ENCODE assay signal across 9 mouse cellular contexts in the genomic region with DNA sequence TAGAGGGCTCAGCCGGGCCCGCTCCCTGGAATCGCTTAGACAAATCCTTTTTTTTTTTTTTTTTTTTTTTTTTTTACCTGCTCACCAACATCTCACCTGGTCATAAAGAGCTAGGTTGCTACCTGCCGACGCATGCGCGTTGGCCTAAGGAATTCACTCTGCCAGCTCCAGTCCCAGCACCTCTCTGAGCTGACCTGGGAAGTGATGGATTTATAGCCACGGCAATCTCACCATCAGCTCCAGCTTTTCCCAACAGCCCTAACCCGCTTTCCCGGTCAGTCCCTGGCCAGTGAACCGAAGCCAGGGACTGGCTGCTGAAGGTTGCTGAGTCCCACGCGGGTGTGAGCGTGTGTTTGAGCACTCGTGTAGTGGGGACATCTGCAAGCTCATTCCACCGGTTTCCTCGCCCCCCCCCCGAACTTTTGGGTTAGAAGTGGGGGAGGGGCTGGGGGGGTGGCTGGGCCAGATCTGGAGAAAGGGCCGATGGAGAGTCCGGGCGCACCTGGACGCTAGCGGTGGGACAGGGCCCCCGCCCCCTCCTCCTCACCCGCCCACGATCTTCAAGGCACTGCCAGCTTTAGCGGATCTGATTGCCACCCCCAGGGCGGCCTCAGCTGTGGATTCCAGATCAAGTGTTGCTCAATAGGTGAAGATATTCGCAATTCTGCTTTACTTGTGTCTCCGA. TPM values are rescaled to one million over a fixed set of nuclear protein-coding genes. Genes with fewer than 3 reads are reported as not detected.
A peak's percentile ranks its signal among the peaks of the same experiment; 100 is the strongest.
DNase-seq lines count a peak whose midpoint lies in the region; ATAC-seq and TF ChIP-seq lines count a peak whose summit lies in the region.
"Had no signal": no experiment of that assay in that cellular context is flagged by ENCODE, and none has a peak within 500 bp of the region (broad histone marks: within the 10 kb centered on the region; RNA-seq: fewer than 3 reads in every experiment).

Tfap2a (minus strand) TSS at position 181 of the 685 bp plus-strand sequence.

- intact Hi-C loops in left cerebral cortex, postnatal 4 days (cut with DNase I) = no loop called here

- peaks cover 98% of the 10 kb centered on the region for H3K27me3 ChIP-seq in embryonic facial prominence, embryonic 13.5 days
- peaks cover 99% of the 10 kb centered on the region for H3K27me3 ChIP-seq in kidney, embryonic 15.5 days
- H3K27me3 ChIP-seq in midbrain, postnatal 0 days (ENCODE audit: insufficient read depth, low read length) = peaks cover 92% of the 10 kb centered on the region

- H3K4me2 ChIP-seq in embryonic facial prominence, embryonic 13.5 days = peak within 1 kb of the TSS; percentile 67
- peak within 1 kb of the TSS; percentile 74 for H3K4me2 ChIP-seq in kidney, embryonic 15.5 days
- peak within 1 kb of the TSS; percentile 18 for H3K4me2 ChIP-seq in midbrain, postnatal 0 days (ENCODE audit: low read depth, low read length, poor library complexity, severe bottlenecking)

- H3K9me3 ChIP-seq in embryonic facial prominence, embryonic 13.5 days = no peaks in the 10 kb centered on the region
- no peaks in the 10 kb centered on the region for H3K9me3 ChIP-seq in kidney, embryonic 15.5 days (replicated peaks)
- no peaks in the 10 kb centered on the region for H3K9me3 ChIP-seq in midbrain, postnatal 0 days (ENCODE audit: low read length)

- peak within 1 kb of the TSS; percentile 40 for H3K4me3 ChIP-seq in embryonic facial prominence, embryonic 13.5 days
- H3K4me3 ChIP-seq in kidney, embryonic 15.5 days (replicated peaks) = peak within 1 kb of the TSS; percentile 37
- H3K4me3 ChIP-seq in midbrain, postnatal 0 days (ENCODE audit: low read depth, low read length) = peak within 1 kb of the TSS; percentile 2; the same call in 1 of the 2 replicates

- WGBS in embryonic facial prominence, embryonic 13.5 days = under 1% methylated on average over 30 of the region's 30 CpGs
- 1% methylated on average over 30 of the region's 30 CpGs for WGBS in kidney, embryonic 15.5 days
- WGBS in midbrain, postnatal 0 days = under 1% methylated on average over 30 of the region's 30 CpGs

- H3K4me1 ChIP-seq in embryonic facial prominence, embryonic 13.5 days = peaks cover 44% of the 10 kb centered on the region
- peaks cover 44% of the 10 kb centered on the region for H3K4me1 ChIP-seq in kidney, embryonic 15.5 days
- H3K4me1 ChIP-seq in midbrain, postnatal 0 days (ENCODE audit: insufficient read depth, low read length) = no peaks in the 10 kb centered on the region

- H3K27ac ChIP-seq in embryonic facial prominence, embryonic 13.5 days = peak within 1 kb of the TSS; percentile 35
- H3K27ac ChIP-seq in kidney, embryonic 15.5 days = peak within 1 kb of the TSS; percentile 63
- H3K27ac ChIP-seq in midbrain, postnatal 0 days (ENCODE audit: low read depth, low read length) = no peak within 1 kb of the TSS

- DNase-seq in ZHBTc4 (ENCODE audit: low read depth, low spot score) = peak; percentile 42
- no peak for DNase-seq in midbrain, postnatal 0 days (ENCODE audit: low spot score)
- no peak for DNase-seq in adrenal gland, adult (ENCODE audit: inconsistent age in 2 of 2, low spot score in 1 of 2)
- no peak for DNase-seq in left cerebral cortex, postnatal 4 days
- DNase-seq in adrenal gland, postnatal 10 days = no peak
- DNase-seq in adrenal gland, postnatal 14 days = no peak
- DNase-seq: cerebellum, adult 11 months had no signal

- TF ChIP-seq CTCF in midbrain, postnatal 0 days (IDR thresholded peaks at IDR 0.05) = no peak

- ATAC-seq in embryonic facial prominence, embryonic 13.5 days (ENCODE audit: insufficient number of reproducible peaks, insufficient read depth, low FRiP score, low TSS enrichment, low read depth) = no peak
- peak; percentile 65 for ATAC-seq in kidney, embryonic 15.5 days (replicated peaks; ENCODE audit: low FRiP score)
- ATAC-seq in midbrain, postnatal 0 days (ENCODE audit: low FRiP score) = no peak

- no peaks in the 10 kb centered on the region for H3K36me3 ChIP-seq in embryonic facial prominence, embryonic 13.5 days
- H3K36me3 ChIP-seq in kidney, embryonic 15.5 days = no peaks in the 10 kb centered on the region
- H3K36me3 ChIP-seq in midbrain, postnatal 0 days (ENCODE audit: insufficient read depth, low read length) = no peaks in the 10 kb centered on the region

- H3K9ac ChIP-seq in embryonic facial prominence, embryonic 13.5 days = peak within 1 kb of the TSS; percentile 54
- peak within 1 kb of the TSS; percentile 8; the same call in 1 of the 2 replicates for H3K9ac ChIP-seq in kidney, embryonic 15.5 days
- H3K9ac ChIP-seq in midbrain, postnatal 0 days (replicated peaks; ENCODE audit: low read length, poor library complexity, severe bottlenecking) = no peak within 1 kb of the TSS

RNA-seq across cellular contexts. Expression of gene Tfap2a, which starts in this region (rescaled TPM):
- polyA plus RNA-seq in embryonic facial prominence, embryonic 13.5 days (2015; fragmentation: Nextera tagmentation; extraction: Ambion mirVana) = 17.5 and 20.5 TPM in 2 replicates
- 2.8 and 4.1 TPM in 2 replicates for polyA plus RNA-seq in kidney, embryonic 15.5 days (2015; fragmentation: Nextera tagmentation; extraction: Ambion mirVana)
- total RNA-seq in midbrain, postnatal 0 days (2014; rRNA removed) = 1.3 and 4.0 TPM in 2 replicates
- polyA plus RNA-seq in midbrain, postnatal 0 days (2015; fragmentation: Nextera tagmentation; extraction: Ambion mirVana) = 1.3 and 2.0 TPM in 2 replicates
- total RNA-seq in left cerebral cortex, postnatal 4 days (2021) = under 1 TPM; 0.32 to 0.66 TPM
- total RNA-seq in adrenal gland, postnatal 10 days (2021) = under 1 TPM; 0.33 to 0.36 TPM
- total RNA-seq in adrenal gland, postnatal 14 days (2021) = 0.30 and 0.38 TPM in 2 replicates

Comparison
In these comparisons a context has a peak if more than half of its experiments do, and no peak if none do; other contexts are left out.
1. H3K4me2 ChIP-seq: peak in every context shown above with its lines; median percentile 74 in kidney, embryonic 15.5 days; 67 in embryonic facial prominence, embryonic 13.5 days; 18 in midbrain, postnatal 0 days.